Mouse (Mus musculus) heart, postnatal 4 days (tissue): ENCODE results near the gene Ticam1. TPM values are rescaled to one million over a fixed set of nuclear protein-coding genes. Genes with fewer than 3 reads are reported as not detected.

Source experiments
- DNase-seq: peaks from one replicate; pipeline ENCODE4 v3.0.0; 2021
- total RNA-seq, 2 experiments: library from RNA; stranded (reverse); gene quantifications; 2 replicates each; pipeline ENCODE4 v1.2.3; 2021

Ticam1 gene
- 10 to 100 TPM; 10.3 to 10.8 TPM for total RNA-seq

DNA sequence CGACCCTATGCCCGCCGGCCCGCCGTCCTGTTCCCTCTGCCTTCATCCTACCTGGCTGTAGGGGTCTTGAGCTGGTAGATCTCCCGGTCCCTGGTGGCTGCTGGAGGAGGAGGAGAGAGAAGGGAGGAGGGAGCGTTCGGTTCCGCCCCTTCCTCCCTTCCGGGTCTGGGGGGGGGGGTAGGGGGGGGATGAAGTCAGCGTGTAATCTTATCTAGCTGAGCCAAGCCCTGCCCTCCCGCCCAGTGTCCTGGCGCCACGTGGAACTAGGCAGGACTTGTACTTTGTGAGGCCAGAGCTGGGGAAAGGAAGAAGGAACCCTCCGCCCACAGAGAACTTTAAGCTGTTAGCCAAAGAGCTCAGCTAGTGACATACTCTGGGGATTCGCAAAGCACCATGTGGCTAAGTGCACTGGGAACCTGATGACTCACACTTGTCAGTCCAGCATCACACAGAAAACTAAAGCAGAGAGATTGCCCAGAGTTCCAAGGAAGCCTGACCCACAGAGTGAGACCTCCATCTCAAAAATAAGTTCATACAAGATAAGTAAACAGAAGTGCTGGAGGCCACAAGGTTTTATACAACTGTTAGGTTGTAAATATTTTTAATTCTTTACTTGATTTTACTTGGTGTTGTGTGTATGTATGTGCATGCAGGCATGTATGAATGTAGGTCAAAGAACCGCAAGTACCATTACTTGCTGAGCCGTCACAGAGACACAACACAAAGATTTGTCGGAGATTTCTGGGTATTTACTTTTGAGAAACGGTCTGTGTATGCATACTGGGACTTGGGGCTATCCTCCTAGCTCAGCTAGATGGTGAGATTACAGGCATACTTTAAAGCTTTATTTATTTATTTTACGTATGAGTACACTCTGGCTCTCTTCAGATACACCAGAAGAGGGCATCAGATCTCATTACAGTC, at the start of gene Ticam1:
TSS of gene Ticam1 (minus strand) at position 144 of the 924 bp plus-strand sequence.
- peak; percentile 93 for DNase-seq

- peak; percentile 99 for DNase-seq
These were observed 49.0 kb upstream of the Ticam1 start, which contains the start of gene Kdm4b for GRCm38 (mm10) chr17:56325450-56326152. Gene Kdm4b, plus strand, starts transcription at chr17:56326062.

DNA sequence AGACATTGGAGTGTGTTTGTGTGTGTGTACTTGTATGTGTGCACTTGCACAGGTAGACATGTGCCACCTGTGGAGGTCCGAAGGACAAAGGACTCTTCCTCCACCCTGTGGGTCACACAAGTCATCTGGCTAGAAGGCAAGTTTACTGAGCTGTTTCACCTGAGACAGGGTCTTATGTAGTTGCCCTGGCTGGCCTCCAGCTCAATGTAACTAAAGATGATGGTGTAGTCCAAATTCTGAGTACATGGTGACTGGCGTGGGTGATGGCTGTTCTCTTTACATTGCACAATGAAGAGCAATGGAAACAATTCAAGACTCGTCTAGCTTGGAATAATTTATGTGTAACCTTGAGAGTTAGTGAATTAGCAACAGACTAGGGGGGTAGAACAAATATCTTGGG, 47.8 kb upstream of the Ticam1 start:
- DNase-seq, result no peak

GRCm38 (mm10) chr17:56309191-56309945, 32.8 kb upstream of the Ticam1 start:
- no peak for DNase-seq

DNA sequence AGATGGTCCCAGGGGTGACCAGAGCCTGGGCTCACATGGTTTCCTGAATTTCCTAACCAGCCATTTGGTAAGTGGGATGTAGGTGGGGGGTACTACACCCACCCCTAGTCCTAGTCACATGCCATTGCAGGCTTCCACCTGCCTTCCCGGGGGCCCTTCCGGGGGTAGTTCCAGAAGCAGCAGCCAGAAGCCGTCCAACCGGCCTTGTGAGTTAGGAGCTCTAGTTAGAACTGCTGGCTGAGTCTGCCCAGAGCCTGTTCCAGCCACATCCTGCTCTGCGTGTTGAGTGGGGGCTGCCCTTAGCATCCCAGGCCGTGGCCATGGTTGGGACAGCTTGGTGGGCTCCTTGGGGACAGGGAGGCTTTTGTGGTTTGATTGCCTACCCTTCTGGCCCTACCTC, 31.5 kb upstream of the Ticam1 start:
- no peak for DNase-seq

- DNase-seq, result peak; percentile 60
These were observed 29.2 kb upstream of the Ticam1 start for GRCm38 (mm10) chr17:56305826-56306225.

GRCm38 (mm10) chr17:56305156-56305555, 28.6 kb upstream of the Ticam1 start:
- no peak for DNase-seq

DNA sequence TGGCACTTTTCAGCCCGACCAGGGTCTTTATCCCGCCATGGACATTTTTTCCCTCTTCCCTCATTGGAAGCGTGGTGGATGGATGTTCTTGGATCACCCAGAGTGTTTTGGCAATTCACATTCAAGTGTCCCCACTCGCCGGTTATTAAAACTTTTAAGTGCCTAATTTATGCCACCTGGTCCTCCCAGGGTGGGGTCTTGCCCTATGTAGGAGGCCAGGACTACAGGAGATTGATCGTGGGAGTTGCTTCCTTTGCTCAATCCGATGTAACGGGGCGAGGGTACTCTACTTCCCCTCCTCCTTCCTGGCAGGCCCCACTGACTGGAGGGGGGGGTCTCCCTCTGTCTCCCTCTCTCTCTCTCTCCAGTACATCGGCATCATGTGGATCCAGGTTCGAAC, 28.1 kb upstream of the Ticam1 start:
- no peak for DNase-seq

GRCm38 (mm10) chr17:56303847-56304586, 27.4 kb upstream of the Ticam1 start:
- DNase-seq, result peak; percentile 98

DNA sequence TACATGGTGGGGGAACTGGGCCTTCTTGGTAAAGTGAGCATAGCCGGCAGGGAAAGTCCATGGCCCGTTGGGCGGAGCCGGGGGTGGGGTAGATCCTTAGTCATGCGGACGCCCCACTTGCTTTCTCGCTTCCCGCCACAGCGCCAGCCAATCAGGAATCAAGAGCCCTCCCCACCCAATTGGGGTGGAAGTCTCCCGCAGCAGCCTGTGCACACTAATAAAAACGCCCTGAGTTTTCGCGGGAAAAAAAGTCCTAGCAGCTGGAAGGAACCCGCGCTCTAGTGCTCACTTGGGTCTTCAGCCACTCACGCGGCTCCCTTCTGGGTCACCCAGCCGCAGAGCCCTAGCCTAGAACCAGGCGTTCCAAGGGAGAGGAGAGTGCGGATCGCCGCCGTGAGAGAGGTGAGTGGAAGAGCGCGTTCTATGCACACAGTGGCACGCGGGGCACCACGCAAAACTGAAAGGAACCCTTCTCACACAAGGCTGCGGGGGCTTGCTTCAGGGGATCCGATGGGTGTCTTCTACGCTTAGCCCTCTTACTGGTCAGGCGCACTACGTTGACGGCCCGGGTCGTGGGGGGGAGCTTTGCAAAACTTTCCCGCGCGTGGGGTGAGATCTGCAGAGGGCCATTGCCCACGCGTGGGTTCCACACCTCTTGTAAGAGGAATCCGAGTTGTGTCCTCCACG, 26.7 kb upstream of the Ticam1 start, which contains the start of gene Uhrf1:
TSS of gene Uhrf1 (plus strand) at position 162 of the 687 bp plus-strand sequence.
- peak; percentile 89 for DNase-seq

- peak; percentile 49 for DNase-seq
These were observed 25.9 kb upstream of the Ticam1 start for GRCm38 (mm10) chr17:56302363-56302996.

- DNase-seq, result no peak
These were observed 23.6 kb upstream of the Ticam1 start, which contains the start of gene Arrdc5 for GRCm38 (mm10) chr17:56300186-56300585. Gene Arrdc5, minus strand, starts transcription at chr17:56300286.

- DNase-seq, result no peak
These were observed 21.7 kb upstream of the Ticam1 start for GRCm38 (mm10) chr17:56298238-56298637.

DNA sequence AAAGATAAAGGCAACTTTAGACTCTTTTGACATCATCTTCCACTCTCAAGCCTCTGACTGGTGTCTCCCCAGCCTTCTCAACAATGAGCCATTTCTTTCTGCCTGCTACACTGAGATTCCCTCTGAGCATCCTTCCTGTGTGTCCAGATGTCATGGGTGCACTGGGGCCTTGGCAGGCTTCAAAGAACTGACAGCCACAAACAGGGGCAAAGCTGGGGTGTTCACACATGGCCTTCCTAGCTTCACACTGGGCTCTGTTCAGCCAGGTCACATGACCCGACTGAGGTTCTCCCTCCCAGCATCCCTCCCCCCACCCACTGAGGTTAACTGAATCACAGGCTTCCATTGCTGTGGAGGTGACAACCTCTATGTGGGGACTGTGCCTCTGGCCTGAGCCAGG, 19.6 kb upstream of the Ticam1 start:
- DNase-seq, result no peak

- DNase-seq, result no peak
These were observed 17.7 kb upstream of the Ticam1 start for GRCm38 (mm10) chr17:56294241-56294640.

- no peak for DNase-seq
These were observed 16.7 kb upstream of the Ticam1 start for GRCm38 (mm10) chr17:56293291-56293690.

GRCm38 (mm10) chr17:56292531-56293222, 16.1 kb upstream of the Ticam1 start, which contains the start of gene Plin3:
Gene Plin3, minus strand, starts transcription at chr17:56292873.
- DNase-seq, result no peak

DNA sequence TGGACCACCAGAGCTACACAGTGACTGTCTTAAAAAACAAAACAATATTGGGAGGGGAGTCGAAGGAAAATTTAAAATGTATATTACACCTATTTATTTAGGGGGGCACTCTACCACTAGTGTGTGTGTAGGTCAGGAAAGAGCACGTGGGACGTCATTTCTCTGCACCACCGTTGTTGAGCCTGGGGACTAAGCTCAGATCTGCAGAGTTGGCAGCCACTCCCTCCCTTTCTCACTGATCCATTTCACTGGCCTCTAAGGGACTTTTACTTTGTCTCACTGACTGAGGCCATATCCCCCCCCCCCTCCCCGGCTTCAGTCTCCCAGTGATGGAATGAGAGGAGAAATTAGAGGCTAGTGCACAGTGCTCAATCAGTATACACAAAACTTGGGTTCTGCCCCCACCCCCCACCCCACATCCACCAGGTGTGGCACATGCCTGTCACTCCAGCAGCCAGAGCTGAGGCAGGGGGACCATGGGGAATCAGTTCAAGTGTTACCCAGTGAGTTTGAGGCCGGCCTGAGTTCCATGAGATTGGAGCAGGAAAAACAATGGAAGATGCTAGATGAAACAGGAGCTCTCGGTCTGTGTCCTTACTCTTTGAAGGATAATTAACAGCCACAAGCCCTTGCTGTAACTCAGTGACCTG, 15.4 kb upstream of the Ticam1 start:
- DNase-seq, result no peak

DNA sequence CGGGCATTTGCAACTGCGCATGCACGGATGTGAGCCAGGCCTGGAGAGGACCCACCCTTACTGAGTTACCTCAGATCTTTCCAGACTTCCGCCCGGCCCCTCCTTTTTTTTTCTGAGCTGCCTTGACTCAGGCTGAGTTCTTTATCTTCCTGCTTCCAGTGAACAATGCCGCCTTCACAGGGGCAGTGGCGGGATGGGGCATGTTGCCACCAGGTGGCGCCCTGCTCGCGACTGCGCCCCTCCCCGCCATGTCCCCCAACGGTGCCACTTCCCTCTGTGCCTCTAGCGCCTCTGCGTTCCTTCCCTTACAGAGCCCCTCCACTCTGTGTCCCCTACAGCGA, 14.6 kb upstream of the Ticam1 start:
- DNase-seq, result peak; percentile 93
